Mouse (Mus musculus) liver (tissue): ENCODE data around the gene Gm21887.
"Not testable (repeated sequence)": the region's sequence is repeated elsewhere in the genome, so short reads cannot be mapped to it uniquely, and the experiment has no call there.

Experiments used
- DNase-seq: peaks from one replicate; pipeline ENCODE4 v3.0.0-alpha.2; 2020; ENCODE audit warnings: mixed read lengths

The Gm21887 gene

DNA sequence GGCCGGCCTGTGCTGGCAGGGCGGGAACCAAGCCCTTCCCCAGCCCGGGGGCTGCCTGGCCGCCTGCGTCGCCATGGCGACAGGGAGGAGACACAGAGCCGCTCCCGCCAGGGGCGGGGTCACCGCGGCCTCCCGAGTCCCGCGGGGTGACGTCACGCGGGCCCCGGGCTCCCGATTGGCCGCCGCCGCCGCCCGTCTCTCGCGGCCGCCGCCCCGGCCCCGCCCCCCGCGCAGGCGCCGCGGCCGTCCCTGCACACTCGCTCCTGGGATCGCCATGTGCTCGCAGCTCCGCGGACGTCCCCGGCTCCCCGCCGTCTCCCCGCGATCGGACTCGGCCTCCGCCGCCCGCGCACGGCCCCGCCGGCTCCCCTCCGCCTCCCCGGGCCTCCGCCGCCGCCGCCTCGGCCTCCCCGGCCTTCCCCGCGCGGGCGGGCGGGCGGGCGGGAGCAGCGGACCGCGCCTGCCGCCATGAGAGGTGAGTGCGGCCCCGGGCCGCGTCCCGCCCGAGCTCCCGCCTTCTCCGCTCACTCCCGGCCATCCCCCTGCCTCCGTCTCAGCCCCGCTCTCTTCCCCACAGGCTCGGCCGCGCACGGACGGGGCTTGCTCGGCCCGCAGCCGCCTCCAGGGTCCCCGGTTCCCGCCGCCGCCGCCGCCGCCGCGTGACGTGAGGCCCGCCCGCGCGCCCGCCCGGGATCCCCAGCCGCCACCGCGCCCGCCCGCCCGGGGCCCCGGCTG is at the start of gene Gm21887:
TSS of gene Gm21887 (plus strand) at position 644 of the 735 bp plus-strand sequence.
- peak; percentile 89 for DNase-seq

DNA sequence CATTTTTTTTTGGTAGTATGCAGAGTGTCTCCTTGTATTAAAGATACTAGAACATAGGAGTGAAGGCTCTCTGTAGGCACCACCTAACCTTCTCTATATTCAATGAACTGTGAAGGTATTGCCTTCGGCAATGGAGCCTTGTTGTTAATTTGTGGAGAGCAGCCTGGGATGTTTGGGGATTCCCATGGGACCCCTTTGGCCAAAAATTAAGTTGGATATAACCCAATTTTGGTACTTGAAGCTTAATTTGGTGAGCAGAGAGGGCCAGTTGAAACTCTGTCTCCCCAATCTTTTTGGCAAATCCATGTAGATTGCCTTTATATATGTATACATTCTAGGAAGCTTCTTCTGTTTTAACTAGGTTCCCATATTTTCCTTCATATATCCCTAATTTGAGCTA is 40.1 kb upstream of the Gm21887 start:
- DNase-seq, result no peak

DNA sequence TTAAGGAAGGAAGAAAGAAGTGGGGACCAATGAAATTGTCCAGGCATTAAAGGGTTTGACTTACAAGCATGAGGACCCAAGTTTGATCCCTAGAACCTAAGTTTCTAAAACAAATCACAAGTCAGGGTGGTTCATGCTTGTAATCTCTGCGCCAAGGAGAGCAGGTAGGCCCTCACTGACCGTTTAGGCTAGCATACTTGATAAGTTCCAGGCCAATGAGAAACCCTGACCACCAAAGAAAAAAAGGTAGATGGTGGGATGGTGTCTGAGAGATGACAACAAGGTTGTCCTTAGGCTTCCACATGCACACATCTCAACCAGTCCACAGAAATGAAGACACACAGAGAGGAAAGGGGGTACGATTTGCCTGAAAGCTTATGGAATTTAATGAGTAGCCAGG is 39.7 kb upstream of the Gm21887 start:
- not testable (repeated sequence) for DNase-seq

DNA sequence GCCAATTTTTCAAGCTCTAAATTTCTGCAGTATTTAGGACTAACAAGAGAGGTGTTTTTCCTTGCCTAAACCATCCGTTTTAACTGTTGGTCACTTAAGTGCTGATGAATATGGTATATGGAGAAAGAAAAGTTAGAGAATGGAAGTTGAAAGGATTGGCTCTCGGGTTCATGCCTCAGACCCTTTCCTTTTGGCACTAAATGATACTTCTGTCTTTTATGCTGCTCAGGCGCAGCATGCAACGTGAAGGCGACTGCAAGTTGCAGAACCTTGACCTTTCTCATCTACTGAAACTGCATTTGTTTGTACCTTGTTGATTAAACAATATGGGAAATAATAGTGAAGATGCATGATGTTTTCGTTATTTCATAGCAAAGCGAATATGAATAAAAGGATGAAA is 38.9 kb upstream of the Gm21887 start:
- DNase-seq, result not testable (repeated sequence)

DNA sequence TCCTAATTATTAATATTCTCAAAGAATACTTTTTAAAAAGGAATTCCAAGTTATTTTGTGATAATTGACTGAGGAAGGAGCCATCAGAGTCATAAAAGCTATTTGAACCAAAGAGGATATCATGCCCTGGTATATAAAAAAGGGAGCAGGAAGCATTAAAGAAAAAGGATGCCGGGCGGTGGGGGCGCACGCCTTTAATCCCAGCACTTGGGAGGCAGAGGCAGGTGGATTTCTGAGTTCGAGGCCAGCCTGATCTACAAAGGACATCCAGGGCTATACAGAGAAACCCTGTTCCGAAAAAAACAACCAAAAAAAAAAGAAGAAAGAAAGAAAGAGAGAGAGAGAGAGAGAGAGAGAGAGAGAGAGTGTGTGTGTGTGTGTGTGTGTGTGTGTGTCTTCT is 37.9 kb upstream of the Gm21887 start:
- DNase-seq, result not testable (repeated sequence)

DNA sequence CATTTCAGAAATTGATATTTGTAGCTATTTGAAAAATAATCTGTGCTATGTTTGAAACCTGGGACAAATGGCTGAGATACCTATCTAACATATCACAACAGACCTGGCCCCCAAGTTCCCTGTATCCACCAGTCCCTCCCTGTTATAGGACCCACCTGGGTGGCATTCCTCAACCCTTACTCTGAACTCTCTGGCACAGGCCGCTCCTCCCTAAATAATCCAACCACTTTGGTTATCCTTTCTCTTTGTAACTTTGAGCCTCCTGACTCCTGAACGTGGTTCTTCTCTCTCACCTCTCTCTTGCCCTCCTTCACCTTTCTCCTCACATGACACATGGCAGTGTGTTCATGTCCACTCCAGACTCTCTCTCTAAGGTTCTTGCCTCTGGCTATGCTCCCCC is 37.3 kb upstream of the Gm21887 start:
- not testable (repeated sequence) for DNase-seq

DNA sequence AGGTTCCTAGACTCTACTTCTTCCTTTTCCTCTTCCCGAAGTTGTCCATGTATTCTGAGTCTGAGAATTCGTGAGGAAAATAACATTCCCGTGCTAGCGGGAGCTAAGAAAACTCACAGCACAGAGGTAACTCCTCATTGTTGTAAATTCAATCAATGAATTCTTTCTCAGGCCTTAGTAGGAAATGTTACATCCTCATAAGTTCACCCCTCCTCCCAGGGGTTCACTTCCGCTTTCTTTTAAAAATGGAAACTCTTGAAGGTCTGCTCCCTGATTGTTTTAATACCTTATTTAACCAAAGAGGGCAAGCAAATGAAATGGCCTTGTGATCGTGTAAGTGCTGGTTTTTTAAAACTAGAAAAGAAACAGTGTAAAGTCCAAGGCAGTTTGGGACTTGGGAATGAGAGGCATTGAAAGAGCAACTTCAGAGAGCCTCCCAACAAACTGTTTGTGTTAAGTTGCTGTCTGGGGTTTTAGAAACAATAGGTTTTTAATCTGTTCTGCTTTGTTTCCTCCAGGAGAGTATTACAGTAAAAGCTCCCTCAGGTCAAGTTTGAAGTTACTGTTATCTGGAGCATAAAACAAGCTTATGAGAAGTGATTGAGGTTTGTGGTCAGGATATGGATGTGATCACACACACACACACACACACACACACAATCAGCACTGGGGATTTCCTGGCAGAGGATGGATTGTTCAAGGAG is 36.5 kb upstream of the Gm21887 start:
- DNase-seq, result not testable (repeated sequence)

DNA sequence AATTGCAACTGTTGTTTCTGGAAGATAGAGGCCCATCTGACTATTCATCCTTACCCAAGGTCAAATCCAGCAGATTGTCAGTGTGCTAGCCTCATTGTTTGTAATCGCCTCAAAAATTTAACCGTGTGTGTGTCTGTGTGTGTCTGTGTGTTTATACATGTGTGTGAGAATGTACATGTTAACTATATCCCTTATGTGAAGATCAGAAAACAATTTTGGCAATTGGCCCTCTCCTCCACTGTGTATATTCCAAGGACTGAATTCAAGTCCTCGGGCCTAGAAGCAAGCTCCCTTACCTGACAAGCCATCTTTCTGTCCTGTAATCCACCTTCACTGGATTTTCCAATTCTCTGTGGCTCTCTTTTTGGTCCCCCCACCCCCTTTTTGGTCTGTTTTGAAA is 35.7 kb upstream of the Gm21887 start:
- DNase-seq, result not testable (repeated sequence)

DNA sequence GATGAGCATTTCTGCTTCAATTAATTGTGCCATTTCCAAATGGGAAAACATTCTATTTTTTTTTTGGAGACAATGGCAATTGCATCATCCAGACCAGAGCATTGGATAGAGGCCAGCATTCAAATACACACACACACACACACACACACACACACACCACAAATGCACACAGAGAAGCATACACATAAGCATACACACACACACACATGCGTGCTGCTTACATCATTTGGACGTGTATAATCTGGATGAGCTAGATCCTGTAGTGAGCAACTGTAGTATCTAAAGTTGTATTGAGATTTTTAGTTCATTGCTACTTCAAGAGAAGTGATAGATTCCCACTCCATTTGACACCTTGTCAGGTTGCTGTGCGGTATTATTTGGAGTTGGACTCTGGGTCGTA is 35.0 kb upstream of the Gm21887 start:
- not testable (repeated sequence) for DNase-seq

DNA sequence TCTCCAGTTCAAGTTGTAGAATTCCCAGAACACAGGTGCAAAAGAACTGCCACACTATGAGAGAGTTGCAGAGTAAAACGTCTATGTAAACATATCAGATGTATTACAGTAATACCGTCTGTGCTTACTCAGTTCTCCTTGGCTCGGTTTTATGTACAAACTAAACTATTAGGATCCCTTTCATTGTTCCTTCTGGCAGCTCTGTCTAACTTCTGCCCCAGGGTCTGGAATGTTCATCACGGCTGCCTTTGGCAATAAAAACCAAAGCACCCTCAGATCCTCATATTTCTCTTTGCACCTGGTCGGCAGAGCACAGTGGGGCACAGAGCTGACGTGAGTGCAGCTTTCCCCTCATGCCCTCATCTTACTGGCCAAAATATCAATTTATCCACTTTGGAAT is 34.5 kb upstream of the Gm21887 start:
- not testable (repeated sequence) for DNase-seq

DNA sequence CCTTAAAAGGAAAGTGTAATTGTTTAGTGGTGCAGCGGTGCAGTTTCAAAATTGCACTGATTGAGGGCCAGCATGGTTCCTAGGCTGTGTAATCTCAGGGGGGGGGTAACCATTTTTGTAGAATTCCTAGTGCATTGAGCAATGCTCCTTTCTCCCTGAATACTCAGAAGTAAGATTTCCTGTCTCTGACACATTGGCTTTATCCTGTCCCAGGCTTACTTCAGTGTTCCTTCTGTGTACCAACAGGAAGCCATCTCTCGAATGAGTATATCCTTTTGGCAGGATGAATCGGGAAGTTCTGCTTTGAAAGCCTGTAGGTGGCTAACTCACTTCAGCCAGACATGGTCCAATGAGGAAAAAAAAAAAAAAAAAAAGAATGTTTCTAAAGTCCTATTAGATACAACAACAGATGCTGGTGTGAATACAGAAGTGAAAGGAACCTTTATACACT is 33.8 kb upstream of the Gm21887 start:
- DNase-seq, result not testable (repeated sequence)

DNA sequence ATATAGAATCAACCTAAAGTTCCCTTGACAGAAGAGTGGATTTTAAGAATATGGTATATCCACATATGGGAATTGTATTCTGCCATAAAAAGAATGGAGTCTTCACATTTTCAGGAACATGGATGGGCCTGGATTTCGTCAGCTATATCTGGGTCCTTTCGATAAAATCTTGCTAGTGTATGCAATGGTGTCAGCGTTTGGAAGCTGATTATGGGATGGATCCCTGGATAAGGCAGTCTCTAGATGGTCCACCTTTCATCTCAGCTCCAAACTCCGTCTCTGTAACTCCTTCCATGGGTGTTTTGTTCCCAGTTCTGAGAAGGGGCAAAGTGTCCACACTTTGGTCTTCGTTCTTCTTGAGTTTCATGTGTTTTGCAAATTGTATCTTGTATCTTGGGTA is 33.1 kb upstream of the Gm21887 start:
- DNase-seq, result not testable (repeated sequence)

DNA sequence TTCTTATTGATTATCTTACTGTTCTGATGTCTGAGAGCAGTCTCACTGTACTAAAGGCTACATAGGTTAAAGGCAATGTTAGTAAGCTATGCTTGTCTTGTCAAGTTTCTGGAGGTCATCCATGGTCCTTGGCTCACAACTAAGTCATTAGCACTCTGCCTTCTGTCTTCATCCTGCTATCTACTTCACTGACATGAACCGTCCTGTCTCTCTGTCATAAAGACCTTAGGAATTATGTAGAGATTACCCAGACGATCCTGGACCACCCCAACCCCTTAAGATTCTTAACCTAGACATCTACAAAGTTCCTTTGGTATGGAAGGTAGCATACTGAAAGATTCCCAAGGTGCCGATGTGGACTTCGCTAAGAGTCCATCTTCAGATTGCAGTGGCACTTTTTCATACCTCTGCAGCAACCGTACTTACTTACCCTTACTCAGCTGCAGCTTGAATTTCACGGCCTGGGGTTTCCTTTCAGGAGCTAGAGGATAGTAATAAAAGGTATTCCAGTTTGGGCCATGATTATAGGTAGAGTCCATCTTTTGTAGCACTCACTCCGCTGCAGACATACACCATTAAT is 31.5 kb upstream of the Gm21887 start:
- DNase-seq, result not testable (repeated sequence)

DNA sequence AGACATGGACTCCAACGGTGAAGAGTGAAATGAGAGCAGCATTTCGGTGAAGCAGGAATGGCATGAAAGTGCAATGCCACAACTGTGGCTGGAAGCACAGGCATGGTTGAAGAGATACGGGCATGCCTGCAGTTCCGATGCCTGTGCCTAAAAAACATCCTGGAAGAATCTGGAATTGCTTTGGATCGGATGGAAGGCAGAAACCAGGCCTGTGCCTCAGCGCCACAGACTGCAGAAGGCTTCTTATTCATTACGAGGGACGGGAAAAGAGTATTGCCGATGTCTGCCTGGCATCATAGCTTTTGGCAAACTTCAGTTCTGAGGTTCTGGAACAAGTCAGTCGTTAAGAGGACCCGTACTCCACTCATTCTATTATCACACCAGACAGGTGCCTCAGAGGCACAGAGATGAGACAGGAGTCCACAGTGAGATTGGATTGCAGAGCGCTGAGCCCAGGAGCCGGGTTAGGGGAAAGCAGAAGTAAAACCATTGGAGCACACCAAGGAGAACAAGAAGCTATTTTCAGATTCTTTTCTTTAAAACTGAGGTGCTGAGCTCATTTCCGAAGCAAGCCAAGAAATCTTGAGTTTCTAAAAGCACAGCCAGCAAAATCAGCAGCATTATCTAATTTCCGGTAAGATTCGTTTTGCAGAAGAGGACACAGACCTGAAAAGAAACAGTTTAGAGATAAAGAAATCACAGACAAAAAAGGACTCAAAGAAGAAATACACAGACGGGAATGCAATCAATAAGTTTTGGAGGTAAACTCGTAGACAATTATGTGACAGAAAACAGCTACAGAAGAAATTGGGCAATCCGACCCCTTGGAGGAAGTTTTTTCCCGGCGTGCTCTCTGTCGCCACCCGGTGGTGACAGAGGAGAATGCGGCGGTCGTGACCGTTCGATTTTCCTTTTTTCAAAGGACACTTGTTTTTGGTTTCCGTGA is 30.8 kb upstream of the Gm21887 start:
- not testable (repeated sequence) for DNase-seq

DNA sequence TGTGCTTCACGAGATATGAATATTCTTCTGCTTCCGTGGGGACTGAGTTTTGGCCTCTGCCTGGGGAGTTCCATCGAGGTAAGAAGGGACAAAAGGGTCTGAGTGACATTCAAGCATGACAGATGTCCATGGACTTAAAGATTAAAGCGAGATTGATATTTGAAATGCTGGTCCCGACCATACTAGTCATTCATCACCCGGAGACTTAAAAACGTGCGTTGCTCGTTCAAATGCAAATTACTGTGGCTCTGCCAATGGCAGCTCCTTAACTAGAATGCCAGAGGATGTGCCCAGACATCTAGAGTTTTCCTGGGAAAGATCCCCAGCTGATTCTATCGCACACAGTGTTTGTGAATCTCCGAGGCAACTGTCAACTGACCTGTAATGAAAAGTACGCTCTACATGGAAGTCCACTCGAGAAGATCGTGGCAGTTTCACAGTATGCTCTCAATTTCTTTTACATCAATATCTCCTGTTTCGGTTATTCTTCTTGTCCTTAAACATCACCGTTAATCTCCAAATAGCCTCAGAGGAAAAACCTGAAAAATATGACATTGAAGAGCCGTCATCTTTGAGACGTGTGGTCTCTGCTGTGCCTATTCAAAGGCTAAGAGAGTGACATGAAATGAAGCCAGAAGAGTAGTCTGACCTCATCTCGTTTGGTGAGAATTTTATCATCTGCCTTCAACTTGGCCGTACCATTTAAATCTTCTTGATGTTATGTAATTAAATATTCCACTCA is 29.8 kb upstream of the Gm21887 start:
- DNase-seq, result not testable (repeated sequence)

DNA sequence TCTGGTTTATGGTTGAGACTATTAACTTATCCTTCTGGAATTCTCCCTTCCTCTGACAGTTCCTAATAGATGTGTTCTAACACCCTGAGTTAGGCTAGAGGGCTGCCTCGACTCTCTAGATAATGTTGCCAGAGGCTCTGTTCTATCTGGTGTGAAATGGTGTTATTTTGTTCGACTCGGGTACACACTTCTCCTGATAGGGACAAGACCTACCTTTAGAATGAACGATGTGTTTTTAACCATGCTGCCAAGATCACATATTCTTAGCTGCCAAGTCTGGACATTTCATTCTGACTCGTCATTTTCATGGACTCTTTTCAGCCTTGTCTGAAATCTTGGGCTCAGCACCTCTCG is 29.3 kb upstream of the Gm21887 start:
- not testable (repeated sequence) for DNase-seq

DNA sequence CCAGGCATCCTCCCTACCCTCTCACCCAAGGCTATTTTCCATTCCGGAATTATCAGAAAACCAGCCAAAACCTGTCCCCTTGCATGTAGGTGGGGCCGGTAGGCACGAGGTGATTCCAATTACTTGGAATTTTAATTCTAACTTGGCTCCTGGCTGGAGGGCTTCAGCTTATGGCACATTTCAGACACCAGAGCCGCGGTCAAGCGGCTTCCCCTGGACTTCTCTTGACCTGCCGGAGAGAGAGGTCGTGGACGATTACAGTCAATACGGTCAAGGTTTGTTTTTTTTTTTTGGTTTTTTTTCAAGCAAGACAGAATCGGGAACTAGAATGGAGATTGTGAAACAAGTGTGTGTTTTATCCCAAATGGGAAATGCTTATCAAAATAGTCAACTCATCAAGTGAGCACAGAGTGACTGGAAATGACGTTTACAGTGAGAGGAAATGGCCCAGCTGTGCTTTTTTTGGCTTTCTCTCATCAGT is 28.6 kb upstream of the Gm21887 start:
- no peak for DNase-seq

DNA sequence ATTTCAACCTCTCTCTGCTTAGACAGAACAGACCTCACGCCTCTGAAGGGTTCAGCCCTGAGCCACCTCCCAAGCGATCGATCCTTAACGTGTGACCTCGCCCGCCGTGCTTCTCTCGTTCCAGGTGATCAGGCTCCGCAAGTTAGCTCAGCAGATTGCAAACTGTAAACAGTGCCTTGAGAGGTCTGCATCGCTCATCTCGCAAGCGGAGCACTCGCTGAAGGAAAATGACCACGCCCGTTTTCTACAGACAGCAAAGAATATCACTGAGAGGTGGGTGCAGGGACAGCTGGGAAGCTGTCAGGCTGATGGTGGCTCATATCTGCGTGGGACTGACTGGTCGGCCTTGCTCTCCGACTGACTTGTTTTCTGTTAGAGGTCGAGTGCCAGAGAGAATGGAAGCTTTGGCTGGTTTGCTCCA is 27.7 kb upstream of the Gm21887 start:
- DNase-seq, result not testable (repeated sequence)

DNA sequence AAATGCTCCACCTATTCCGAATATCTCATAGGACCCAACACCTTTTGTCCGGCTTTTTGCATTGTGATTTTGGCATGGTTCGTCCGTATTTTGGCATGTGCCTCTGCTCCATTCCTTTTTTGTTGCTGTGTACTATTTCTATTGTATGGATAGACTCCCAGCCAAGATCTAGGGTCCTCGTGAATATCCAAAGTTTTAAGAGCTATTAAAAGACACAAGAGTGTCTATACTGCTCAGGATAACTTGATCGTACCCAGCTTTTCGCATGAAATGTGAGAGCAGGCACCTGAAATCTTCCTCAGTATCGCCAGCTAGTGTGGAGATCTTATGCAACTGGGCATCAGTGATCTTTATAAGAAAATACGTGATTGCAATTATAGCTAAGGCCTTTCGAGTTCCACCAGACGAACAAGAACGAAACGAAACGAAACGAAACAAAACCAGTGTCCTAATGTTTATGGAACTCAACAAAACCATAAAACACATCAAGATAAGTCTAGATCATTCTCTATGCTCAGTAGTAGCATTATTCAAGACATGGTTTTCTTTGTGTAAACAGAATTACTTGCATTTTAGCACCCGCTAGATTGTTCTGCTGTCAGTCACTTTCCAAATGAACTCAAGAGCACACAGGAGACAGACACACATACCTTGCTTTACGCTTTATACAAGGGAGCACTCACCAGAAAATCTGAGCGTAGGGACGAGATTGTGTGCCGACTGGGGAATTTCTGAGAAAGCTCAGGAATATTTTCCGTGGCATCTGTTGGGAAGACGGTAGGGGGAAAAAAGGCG is 26.7 kb upstream of the Gm21887 start:
- DNase-seq, result not testable (repeated sequence)

DNA sequence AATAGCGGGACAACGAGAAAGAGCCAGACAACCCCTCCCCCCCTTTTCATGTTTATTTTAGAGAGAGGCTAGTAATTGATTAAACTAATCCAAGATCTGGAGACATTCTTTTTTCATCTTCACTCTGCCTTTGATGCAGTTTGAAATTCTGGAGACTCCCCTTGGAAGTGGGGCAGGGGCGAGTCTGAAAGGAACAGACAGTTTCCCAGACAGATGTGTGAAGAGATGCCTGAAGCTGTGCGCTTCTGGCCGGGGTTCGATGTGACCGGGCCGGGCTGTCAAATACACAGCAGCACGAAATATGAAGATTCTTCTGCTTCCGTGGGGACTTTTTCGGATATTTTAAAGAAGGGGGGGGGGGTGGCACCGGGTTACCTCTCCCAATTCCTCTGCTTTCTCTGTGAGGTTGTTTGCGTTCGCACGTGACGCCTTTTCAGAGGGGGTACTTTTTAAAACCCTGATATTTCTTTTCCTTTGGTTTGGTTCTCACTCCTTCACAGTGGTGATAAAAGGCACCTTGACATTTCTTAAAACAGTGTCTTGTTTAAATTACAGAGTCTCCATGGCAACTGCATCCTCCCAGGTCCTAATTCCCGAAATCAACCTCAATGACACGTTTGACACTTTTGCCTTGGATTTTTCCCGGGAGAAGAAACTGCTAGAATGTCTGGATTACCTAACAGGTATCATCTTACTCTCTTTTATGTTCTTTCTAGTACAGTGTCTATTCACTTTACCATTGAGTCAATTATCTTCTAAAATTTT is 25.9 kb upstream of the Gm21887 start:
- not testable (repeated sequence) for DNase-seq
